Mouse (Mus musculus) lung, embryonic 15.5 days (tissue): ENCODE data around the gene Sgms1. TPM values are rescaled to one million over a fixed set of nuclear protein-coding genes. Genes with fewer than 3 reads are reported as not detected.

Experiments used
- ATAC-seq: fragments of 200-750 bp; cut with Nextera tagmentation; 2 replicates; pipeline ENCODE4 v1.8.0; 2017; ENCODE audit warnings: moderate number of reproducible peaks, borderline replicate concordance; ENCODE audit not compliant: low FRiP score, low TSS enrichment; ENCODE audit errors: extremely low read depth
- H3K27ac ChIP-seq: fragments of 300-500 bp; sonication (generic); 2 replicates; pipeline ENCODE4 v1.5.1; 2015; ENCODE audit warnings: moderate library complexity, mild to moderate bottlenecking, inconsistent platforms
- H3K27me3 ChIP-seq: fragments of 300-500 bp; sonication (generic); 2 replicates; pipeline ENCODE4 v1.6.1; 2015; ENCODE audit warnings: inconsistent platforms
- H3K36me3 ChIP-seq: fragments of 300-500 bp; sonication (generic); 2 replicates; pipeline ENCODE4 v1.6.1; 2015; ENCODE audit warnings: inconsistent platforms
- H3K4me1 ChIP-seq: fragments of 300-500 bp; sonication (generic); 2 replicates; pipeline ENCODE4 v1.6.1; 2015; ENCODE audit warnings: inconsistent platforms
- H3K4me2 ChIP-seq: fragments of 300-500 bp; sonication (generic); 2 replicates; pipeline ENCODE4 v1.6.1; 2015; ENCODE audit warnings: inconsistent platforms, mild to moderate bottlenecking, moderate library complexity
- H3K4me3 ChIP-seq: fragments of 300-500 bp; sonication (generic); 2 replicates; pipeline ENCODE4 v1.5.1; 2015; ENCODE audit warnings: mild to moderate bottlenecking, inconsistent platforms
- H3K9ac ChIP-seq: fragments of 300-500 bp; sonication (generic); 2 replicates; pipeline ENCODE4 v1.6.1; 2015; ENCODE audit warnings: inconsistent platforms
- H3K9me3 ChIP-seq: fragments of 300-500 bp; sonication (generic); 2 replicates; pipeline ENCODE4 v1.6.1; 2016; ENCODE audit warnings: inconsistent platforms
- WGBS: fragments of 180-500 bp; shearing (Covaris S2); methylation state at CpG from one replicate; pipeline ENCODE4 v1.1.7; 2015; 5-methylcytosine and 5-hydroxymethylcytosine counted together
- polyA plus RNA-seq: library from polyadenylated mRNA; unstranded; fragments of >200 nt; fragmentation: Nextera tagmentation; extraction: Ambion mirVana; gene quantifications from 2 replicates; pipeline ENCODE4 v1.2.1, GENCODE M21; 2015

Sgms1 gene
- polyA plus RNA-seq, 1 experiment from 2014 or later, result 54.7 TPM

- Histone ChIP-seq H3K27me3 (no peaks in the 10 kb centered on the region), H3K4me1 (peaks cover 48% of the 10 kb centered on the region), H3K4me3 (no peak overlapping the region), H3K9ac (no peak overlapping the region), H3K4me2 (no peak overlapping the region), H3K27ac (peak overlapping the region; percentile 22; the same call in 1 of the 2 replicates), H3K9me3 (no peaks in the 10 kb centered on the region), H3K36me3 (no peaks in the 10 kb centered on the region)
- WGBS, result 70% methylated on average over 3 of the region's 3 CpGs
- no peak for ATAC-seq
Observed at GRCm38 (mm10) chr19:32301568-32301967, 87.9 kb downstream of the Sgms1 start.

GRCm38 (mm10) chr19:32298221-32298620 is 91.3 kb downstream of the Sgms1 start:
- no peak for ATAC-seq
- Histone ChIP-seq H3K4me3 (no peak overlapping the region), H3K9me3 (no peaks in the 10 kb centered on the region), H3K9ac (no peak overlapping the region), H3K27ac (no peak overlapping the region), H3K4me1 (peaks cover 25% of the 10 kb centered on the region), H3K4me2 (no peak overlapping the region), H3K36me3 (no peaks in the 10 kb centered on the region), H3K27me3 (no peaks in the 10 kb centered on the region)
- 74% methylated on average over 7 of the region's 7 CpGs for WGBS

- Histone ChIP-seq H3K27me3 (no peaks in the 10 kb centered on the region), H3K9me3 (no peaks in the 10 kb centered on the region), H3K36me3 (no peaks in the 10 kb centered on the region), H3K4me1 (peaks cover 31% of the 10 kb centered on the region), H3K4me3 (no peak overlapping the region), H3K9ac (no peak overlapping the region), H3K4me2 (no peak overlapping the region), H3K27ac (no peak overlapping the region)
- WGBS, result 80% methylated on average over 7 of the region's 7 CpGs
- no peak for ATAC-seq
Observed at GRCm38 (mm10) chr19:32296863-32297262, 92.7 kb downstream of the Sgms1 start.

- Histone ChIP-seq H3K27me3 (no peaks in the 10 kb centered on the region), H3K9ac (no peak overlapping the region), H3K27ac (no peak overlapping the region), H3K4me2 (no peak overlapping the region), H3K4me3 (no peak overlapping the region), H3K4me1 (peaks cover 35% of the 10 kb centered on the region), H3K36me3 (no peaks in the 10 kb centered on the region), H3K9me3 (no peaks in the 10 kb centered on the region)
- 69% methylated on average over 7 of the region's 7 CpGs for WGBS
- ATAC-seq, result no peak
Observed at GRCm38 (mm10) chr19:32295581-32295980, 93.9 kb downstream of the Sgms1 start.

GRCm38 (mm10) chr19:32292782-32293776 is 96.4 kb downstream of the Sgms1 start:
- ATAC-seq, result no peak
- no peak overlapping the region for H3K9ac ChIP-seq
- peak overlapping the region; percentile 58 for H3K27ac ChIP-seq
- WGBS, result 70% methylated on average over 12 of the region's 12 CpGs
- peak overlapping the region; percentile 33; the same call in 1 of the 2 replicates for H3K4me2 ChIP-seq
- no peaks in the 10 kb centered on the region for H3K27me3 ChIP-seq
- H3K9me3 ChIP-seq, result no peaks in the 10 kb centered on the region
- H3K4me3 ChIP-seq, result no peak overlapping the region
- H3K4me1 ChIP-seq, result peaks cover 25% of the 10 kb centered on the region
- no peaks in the 10 kb centered on the region; the same call in 1 of the 2 replicates for H3K36me3 ChIP-seq

GRCm38 (mm10) chr19:32292067-32292739 is 97.3 kb downstream of the Sgms1 start:
- peak overlapping the region; percentile 66 for H3K27ac ChIP-seq
- peak overlapping the region; percentile 33 for H3K4me2 ChIP-seq
- no peaks in the 10 kb centered on the region; the same call in 1 of the 2 replicates for H3K36me3 ChIP-seq
- H3K27me3 ChIP-seq, result no peaks in the 10 kb centered on the region
- peaks cover 23% of the 10 kb centered on the region for H3K4me1 ChIP-seq
- H3K9me3 ChIP-seq, result no peaks in the 10 kb centered on the region
- peak; percentile 73 for ATAC-seq
- no peak overlapping the region for H3K4me3 ChIP-seq
- H3K9ac ChIP-seq, result no peak overlapping the region
- 36% methylated on average over 12 of the region's 12 CpGs for WGBS

GRCm38 (mm10) chr19:32291130-32291529 is 98.4 kb downstream of the Sgms1 start:
- Histone ChIP-seq H3K27me3 (no peaks in the 10 kb centered on the region), H3K9me3 (no peaks in the 10 kb centered on the region), H3K4me2 (no peak overlapping the region), H3K27ac (no peak overlapping the region), H3K36me3 (no peaks in the 10 kb centered on the region; the same call in 1 of the 2 replicates), H3K4me3 (no peak overlapping the region), H3K9ac (no peak overlapping the region), H3K4me1 (peaks cover 23% of the 10 kb centered on the region)
- 75% methylated on average over 5 of the region's 5 CpGs for WGBS
- ATAC-seq, result no peak

- peaks cover 23% of the 10 kb centered on the region for H3K4me1 ChIP-seq
- H3K4me3 ChIP-seq, result no peak overlapping the region
- no peaks in the 10 kb centered on the region for H3K9me3 ChIP-seq
- no peaks in the 10 kb centered on the region for H3K27me3 ChIP-seq
- H3K36me3 ChIP-seq, result no peaks in the 10 kb centered on the region; the same call in 1 of the 2 replicates
- WGBS, result 65% methylated on average over 5 of the region's 5 CpGs
- H3K27ac ChIP-seq, result no peak overlapping the region
- no peak overlapping the region for H3K4me2 ChIP-seq
- no peak overlapping the region for H3K9ac ChIP-seq
- no peak for ATAC-seq
Observed at GRCm38 (mm10) chr19:32288895-32289294, 100.6 kb downstream of the Sgms1 start.

GRCm38 (mm10) chr19:32287839-32288238 is 101.7 kb downstream of the Sgms1 start:
- no peak for ATAC-seq
- 52% methylated on average over 3 of the region's 3 CpGs for WGBS
- H3K27me3 ChIP-seq, result no peaks in the 10 kb centered on the region
- no peak overlapping the region for H3K4me3 ChIP-seq
- H3K9ac ChIP-seq, result no peak overlapping the region
- H3K27ac ChIP-seq, result no peak overlapping the region
- H3K9me3 ChIP-seq, result no peaks in the 10 kb centered on the region
- peaks cover 13% of the 10 kb centered on the region for H3K4me1 ChIP-seq
- no peaks in the 10 kb centered on the region; the same call in 1 of the 2 replicates for H3K36me3 ChIP-seq
- no peak overlapping the region for H3K4me2 ChIP-seq

- Histone ChIP-seq H3K9me3 (no peaks in the 10 kb centered on the region), H3K36me3 (no peaks in the 10 kb centered on the region; the same call in 1 of the 2 replicates), H3K4me3 (no peak overlapping the region), H3K4me2 (no peak overlapping the region), H3K9ac (no peak overlapping the region), H3K27ac (no peak overlapping the region), H3K27me3 (no peaks in the 10 kb centered on the region), H3K4me1 (peaks cover 8% of the 10 kb centered on the region; the same call in 1 of the 2 replicates)
- WGBS, result 76% methylated on average over 3 of the region's 3 CpGs
- ATAC-seq, result no peak
Observed at GRCm38 (mm10) chr19:32285455-32285831, 104.1 kb downstream of the Sgms1 start.

GRCm38 (mm10) chr19:32284681-32285454 is 104.6 kb downstream of the Sgms1 start:
- ATAC-seq, result no peak
- H3K36me3 ChIP-seq, result no peaks in the 10 kb centered on the region; the same call in 1 of the 2 replicates
- WGBS, result 88% methylated on average over 5 of the region's 5 CpGs
- no peaks in the 10 kb centered on the region for H3K9me3 ChIP-seq
- H3K4me1 ChIP-seq, result peaks cover 8% of the 10 kb centered on the region; the same call in 1 of the 2 replicates
- no peak overlapping the region for H3K4me2 ChIP-seq
- H3K27me3 ChIP-seq, result no peaks in the 10 kb centered on the region
- H3K27ac ChIP-seq, result no peak overlapping the region
- no peak overlapping the region for H3K4me3 ChIP-seq
- no peak overlapping the region for H3K9ac ChIP-seq
